Mouse (Mus musculus) stomach, embryonic 14.5 days (tissue): Measurements from ENCODE around the gene Ubtfl1. TPM values are rescaled to one million over a fixed set of nuclear protein-coding genes. Genes with fewer than 3 reads are reported as not detected.

ENCODE experiments used
- microRNA-seq: library from miRNA; unstranded; fragments of <30 nt; microRNA quantifications from one replicate; pipeline ENCODE4, GENCODE M21; 2016
- polyA plus RNA-seq: library from polyadenylated mRNA; unstranded; fragments of >200 nt; fragmentation: Nextera tagmentation; extraction: Ambion mirVana; gene quantifications from 2 replicates; pipeline ENCODE4 v1.2.1, GENCODE M21; 2014

Ubtfl1 gene
- polyA plus RNA-seq, 1 experiment from 2014 or later: not detected

Small RNA genes within 50 kb of the gene (microRNA-seq; reads per million reads assigned to microRNA genes)
- not detected for gene Gm22854

Other genes with a start within 250 kb of the Ubtfl1 start
- gene Chordc1, start 112.3 kb upstream of the Ubtfl1 start, polyA plus RNA-seq: 98.5 and 107 TPM in 2 replicates
- 4.1 and 4.3 TPM in 2 replicates for gene Naalad2, start 1.4 kb upstream of the Ubtfl1 start, polyA plus RNA-seq
- gene Mbd3l2, start 26.2 kb downstream of the Ubtfl1 start, polyA plus RNA-seq: not detected in 2 replicates
- 6.1 and 7.1 TPM in 2 replicates for gene Zfp558, start 73.8 kb downstream of the Ubtfl1 start, polyA plus RNA-seq
- not detected in 2 replicates for gene Mbd3l1, start 73.9 kb downstream of the Ubtfl1 start, polyA plus RNA-seq